Mouse (Mus musculus) hematopoietic stem cell, adult 5-6 weeks (primary cell): ENCODE measurements around the gene Pik3cd. TPM values are rescaled to one million over a fixed set of nuclear protein-coding genes. Genes with fewer than 3 reads are reported as not detected.
A peak's percentile ranks its signal among the peaks of the same experiment; 100 is the strongest.

ENCODE experiments used
- ATAC-seq, 2 experiments: fragments of 125-278 bp in 1 of 2; replicated peaks in 1 of 2; 2 replicates each; pipeline ENCODE4 v1.8.0; 2016 to 2017; ENCODE audit warnings: inconsistent platforms in 2 of 2, mild to moderate bottlenecking in 2 of 2, moderate number of reproducible peaks in 2 of 2, low read depth in 1 of 2, moderate TSS enrichment in 1 of 2; ENCODE audit not compliant: low FRiP score in 2 of 2, poor library complexity in 2 of 2, severe bottlenecking in 2 of 2, insufficient read depth in 1 of 2, low TSS enrichment in 1 of 2
- total RNA-seq: library from RNA; stranded (forward); fragments of 172-1452, 232-1000 nt; gene quantifications from 2 replicates; pipeline ENCODE4 v1.2.3, GENCODE M21; 2017

The Pik3cd gene
- total RNA-seq, 1 experiment from 2014 or later = 51.1 TPM

DNA sequence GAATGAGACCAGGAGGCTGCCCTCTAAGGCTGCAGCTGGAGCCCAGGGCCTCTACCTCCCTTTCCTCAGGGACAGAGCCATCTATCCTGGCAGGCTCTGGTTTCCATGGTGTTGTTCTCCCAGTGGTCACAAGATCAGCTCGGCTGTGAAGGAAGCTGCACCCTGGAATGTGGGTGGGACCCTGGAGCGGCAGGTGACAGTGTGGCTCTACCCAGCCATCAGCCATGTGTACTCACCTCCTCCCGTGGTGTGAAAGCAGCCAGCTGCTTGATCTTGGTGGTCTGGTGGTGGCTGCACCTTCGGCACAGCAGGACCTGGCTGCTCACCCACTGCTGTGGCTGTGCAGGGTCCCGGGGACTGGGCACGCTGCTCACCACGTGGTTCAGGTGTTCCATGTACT lies 28.5 kb upstream of the Pik3cd start:
- peak in 1 of 2 experiments; percentile 10; a peak in 1 of 4 replicates for ATAC-seq

DNA sequence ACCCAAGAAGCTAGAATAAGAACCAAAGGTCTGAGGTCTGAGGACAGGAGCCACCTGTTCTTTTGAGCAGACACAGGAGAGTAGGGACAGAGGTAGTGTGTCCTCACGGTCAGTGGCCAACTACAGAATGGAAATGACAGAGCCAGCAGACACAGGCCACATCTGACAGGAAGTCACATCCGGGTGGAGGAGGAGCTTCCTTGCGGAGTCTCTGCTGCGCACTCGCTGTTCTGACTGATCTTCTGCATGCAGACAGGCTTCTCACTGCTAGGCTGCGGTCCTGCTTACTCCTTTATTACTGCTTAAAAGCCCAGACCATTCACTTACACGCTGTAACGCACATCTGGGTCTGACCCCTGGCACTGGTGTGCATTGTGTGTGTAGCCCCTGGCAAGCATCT lies 26.4 kb upstream of the Pik3cd start:
- no peak for ATAC-seq

DNA sequence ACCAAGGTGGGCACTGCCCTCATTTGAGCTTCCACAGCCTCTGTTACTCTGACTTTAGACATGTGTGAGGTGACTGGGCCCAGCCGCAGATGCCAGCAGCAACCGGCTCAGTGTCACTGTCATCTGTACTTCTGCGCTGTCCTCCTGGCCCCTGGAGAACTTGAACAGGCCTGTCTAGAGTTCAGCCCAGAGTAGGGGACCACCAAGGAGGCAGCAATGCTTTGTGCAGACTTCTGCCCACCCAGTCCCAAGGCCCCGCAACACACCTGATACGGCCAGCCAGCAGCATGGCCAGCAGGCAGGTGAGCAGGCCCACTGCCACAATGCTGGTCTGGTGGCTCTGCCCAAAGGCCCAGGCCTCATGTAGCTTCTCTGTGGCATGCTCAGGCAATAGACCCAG lies 25.3 kb upstream of the Pik3cd start:
- no peak for ATAC-seq

DNA sequence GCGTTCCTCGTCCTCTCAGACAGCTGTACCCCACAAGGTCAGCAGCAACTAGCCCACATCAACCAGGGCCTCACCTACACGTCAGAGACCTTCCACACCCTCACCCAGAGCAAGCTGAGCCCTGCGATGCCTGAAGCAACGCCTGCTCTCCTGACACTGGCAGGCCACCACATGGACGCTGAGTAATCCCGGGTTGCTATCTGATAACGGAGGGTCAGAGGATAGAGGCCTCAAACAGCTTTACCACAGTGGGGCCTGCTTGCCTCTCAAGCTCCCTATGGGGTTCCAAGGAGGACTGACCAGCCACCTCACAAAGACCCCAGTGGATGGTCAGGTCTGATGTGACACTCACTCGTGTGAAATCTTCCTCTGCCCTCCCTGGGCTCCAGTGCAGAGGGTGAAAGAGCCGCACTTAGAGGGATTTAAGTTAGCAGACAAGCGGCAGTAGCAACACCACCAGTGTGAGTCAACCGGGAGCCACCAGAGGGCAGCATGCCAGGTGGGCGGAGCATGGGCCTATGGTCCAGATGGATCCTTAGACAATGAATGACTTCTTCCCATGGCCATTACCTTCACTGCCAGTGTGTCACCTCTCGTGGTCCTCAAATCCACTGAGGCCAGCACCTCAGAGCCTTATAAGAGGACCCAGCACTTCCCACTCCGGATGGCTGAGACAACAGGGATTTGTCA lies 23.4 kb upstream of the Pik3cd start:
- ATAC-seq = peak; percentile 34 to 47; a peak in 2 of 4 replicates

DNA sequence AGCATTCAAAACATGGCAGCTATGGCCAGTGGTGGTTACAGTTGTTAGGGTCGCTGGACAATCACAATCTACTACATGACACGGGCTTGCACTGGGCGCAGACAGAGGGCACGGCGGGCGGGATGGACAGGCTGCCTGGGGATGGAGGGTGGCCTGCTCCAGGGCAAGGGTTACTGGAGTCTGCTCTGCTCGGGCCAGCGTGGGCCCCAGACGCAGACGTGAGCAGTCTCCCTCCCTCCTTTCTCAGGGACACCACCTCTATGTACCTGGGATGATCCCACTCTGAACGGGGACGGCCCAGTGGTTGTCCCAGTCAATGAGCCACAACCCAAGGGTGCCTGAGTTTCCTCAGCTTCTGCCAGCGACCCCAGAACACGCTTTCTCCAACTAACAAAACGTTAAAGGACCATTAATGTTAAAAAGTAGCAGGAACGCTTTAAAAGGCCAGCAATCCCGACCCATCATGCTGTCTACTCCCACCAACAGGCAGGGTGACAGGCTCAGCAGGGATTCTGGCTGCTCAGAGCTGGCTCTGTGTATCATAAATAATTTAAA lies 22.6 kb upstream of the Pik3cd start:
- ATAC-seq = no peak

DNA sequence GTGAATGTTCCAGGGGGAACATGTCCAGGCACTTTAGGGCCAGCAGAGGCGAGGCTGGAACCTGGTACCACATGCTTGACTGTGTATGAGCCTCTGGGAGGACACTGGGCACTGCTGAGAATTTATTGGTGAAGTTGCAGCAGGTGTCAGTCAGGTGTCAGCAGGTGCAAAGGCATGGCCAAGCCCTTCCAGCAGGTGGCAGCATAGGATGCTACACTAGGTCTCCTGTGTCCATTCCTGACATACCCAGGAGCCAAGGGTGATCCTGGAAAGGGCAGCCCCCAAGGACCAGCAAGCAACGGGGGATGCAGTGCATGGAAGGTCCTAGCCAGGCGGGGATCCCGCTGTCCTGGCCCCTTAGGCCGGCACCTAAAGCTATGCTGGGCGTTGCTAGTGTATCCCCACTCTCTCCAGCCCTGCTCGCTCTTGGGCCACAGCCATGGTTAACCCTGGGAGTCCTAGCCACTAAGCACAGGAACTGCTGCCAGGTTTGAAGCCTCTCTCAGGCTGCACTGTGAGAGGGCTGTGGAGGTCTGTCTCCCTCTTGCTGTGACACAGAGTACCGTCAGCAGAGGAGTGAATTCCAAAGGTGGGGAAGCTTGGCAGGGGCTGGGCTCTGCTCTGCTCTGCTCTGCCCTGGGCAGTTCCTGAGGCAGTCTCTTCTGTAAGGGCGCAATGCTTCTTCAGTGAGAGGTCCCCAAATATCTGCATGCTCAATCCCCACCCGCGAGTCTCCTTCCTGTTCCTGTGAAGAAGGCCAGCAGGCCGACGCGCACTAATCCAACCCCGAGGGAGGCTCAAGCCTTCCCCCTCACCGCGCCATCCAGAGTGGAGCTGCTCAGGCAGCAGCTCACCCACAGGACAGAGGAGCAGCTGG lies 21.7 kb upstream of the Pik3cd start:
- ATAC-seq = no peak

DNA sequence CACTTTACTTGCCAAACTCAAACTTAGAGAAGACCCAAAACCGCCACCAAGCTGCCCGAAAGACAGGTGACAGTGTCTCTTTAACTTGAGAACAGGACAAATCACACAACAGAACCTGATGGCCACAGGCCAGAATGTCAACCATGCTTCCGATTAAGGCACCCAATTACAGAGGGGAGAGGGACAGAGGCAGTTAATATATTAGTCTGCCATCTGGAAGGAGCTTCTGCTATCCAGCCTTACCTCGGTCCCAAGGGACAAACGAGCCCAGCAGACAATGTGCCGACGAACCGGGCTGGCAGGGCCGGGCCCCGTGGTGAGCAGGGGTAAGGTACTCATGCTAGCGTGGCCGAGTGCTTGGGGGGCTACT lies 20.6 kb upstream of the Pik3cd start:
- no peak for ATAC-seq

DNA sequence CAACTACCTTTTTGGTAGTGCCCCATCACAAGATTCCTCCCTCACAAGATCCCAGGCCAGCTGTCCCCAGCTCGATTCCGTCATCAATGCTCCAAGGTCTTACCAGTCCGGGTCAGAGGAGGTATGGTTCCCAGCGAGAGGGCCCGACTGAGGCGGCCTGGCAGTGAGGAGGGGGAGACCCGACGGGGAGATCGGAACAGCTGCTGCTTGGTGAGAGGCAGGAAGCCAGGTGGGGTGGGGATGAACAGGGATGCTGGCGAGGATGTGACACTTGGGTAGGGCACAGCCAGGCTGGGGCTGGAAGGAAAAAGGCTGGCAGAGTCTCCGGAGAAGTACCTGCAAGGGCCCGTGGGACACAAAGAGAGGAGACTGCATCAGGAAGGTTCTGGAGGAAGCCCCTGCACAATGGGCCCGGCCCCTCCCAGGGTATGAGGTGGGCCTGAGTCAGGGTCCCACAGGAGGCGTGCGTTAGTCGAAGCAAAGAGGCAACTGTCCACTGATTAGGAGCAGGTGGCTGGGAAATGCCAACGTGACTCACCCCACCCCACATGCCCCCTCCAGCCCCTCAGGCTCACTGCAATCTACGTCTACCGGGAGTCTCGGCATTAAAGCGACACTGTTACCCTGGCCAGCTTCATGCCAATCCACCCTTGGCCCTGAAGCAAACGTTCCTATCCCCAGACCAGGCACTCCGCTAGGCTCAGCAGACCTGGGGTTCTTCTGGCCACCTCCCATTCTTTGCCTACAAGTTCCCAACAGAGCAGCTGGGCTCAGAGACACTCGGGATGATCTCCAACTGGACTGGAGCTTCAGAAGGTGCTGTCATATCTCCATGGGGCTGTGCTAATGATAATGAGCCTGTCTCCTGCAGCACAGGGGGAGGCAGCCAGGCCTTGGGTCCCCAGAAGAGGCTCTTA lies 20.0 kb upstream of the Pik3cd start:
- ATAC-seq = no peak

DNA sequence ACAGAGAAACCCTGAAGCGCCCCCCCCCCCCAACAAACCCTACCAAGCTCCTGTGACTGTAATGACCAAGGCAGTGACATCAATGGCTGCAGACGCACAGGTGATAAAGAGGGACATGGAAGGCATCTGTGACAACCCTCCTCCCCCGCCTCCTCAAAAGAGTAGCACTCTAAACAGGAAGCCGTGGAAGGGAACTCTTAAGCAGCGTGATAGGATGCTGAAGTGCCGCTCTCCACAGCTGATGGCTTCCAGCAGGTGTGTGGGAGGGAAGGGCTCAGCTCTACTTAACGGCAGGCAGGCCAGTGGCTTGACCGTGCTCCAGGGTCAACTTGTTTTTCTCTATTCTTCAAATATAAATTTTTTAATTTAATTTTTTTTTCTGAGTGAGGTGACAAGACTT lies 18.8 kb upstream of the Pik3cd start:
- no peak for ATAC-seq

DNA sequence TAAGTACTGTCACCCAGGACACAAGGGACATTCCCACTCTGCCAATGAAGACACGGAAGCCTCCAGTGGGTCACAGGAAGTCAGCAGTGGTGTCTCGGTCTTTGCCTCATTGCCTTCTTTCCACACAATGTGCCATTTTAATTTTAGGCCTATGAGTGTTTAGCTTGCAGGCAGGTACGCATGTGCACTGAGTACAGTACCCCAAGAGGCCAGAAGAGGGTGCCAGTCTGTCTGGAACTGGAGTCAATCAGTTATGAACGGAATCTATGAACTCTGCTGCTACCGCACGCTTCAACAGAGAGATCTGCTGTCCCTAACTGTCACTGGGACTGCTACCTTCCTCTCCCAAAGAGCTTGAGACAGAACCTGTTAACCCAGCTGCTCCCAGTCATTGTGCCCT lies 17.3 kb upstream of the Pik3cd start:
- ATAC-seq = 0 out of 4 replicates have a peak, but pooled peaks of 1 of the 2 experiments have one; percentile 18

DNA sequence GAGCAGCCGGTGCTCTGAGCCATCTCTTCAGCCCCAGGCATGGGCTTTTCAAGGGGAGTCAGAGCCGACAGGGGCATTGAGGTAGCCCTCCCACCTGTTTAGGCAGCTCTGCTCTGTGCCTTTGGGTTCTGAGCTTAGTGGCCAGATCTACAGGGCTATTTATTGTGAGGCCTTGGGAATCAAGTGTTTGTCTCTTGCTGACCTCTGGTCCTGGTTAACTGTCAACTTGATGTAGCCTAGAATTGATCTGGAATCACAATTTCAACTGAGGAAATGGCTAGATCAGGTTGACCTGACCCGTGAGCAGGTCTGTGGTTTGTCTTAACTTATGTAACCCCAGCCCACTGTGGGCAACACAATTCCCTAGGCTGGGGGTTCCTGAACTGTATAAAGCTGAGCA lies 12.2 kb upstream of the Pik3cd start:
- no peak for ATAC-seq

DNA sequence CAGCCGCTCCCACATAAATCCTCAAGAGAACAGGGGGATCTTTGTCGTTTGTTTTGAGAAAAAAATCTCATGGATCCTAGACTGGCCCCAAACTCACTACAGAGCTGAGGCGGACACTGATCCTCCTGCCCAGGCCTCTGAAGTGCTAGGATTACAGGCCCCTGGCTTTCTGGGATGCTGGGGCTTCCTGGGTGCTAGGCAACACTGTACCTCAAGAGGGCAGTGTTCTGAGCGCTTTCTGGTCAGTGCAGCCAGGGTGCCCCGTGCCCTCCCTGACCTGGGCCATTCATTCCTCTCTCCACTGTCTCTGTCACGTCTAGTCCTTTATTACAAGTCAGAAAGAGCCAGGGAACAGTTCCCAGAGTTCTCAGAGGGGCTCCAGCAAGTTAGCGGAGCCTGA lies 9.6 kb upstream of the Pik3cd start:
- ATAC-seq = peak in 1 of 2 experiments; percentile 53; a peak in 2 of 4 replicates

DNA sequence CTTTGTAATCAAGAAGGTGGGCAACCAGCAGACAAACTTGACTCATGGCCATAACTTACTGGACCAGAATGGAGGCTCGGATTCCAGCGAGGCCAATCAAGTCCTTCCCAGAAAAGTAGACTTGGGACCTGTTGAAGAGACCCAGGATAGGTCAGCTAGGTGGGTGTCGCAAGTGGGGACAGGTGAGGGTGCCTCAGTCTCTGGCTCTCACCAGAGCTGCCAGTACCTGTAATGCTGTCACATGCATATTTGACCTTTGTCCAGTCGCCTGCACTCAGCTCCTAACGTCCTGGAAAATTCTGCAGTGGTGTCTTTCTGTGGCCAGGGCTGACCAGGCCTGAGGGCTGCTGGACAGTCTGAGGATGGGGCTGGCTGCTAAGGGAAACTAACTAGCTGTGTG lies 9.1 kb upstream of the Pik3cd start:
- no peak for ATAC-seq

DNA sequence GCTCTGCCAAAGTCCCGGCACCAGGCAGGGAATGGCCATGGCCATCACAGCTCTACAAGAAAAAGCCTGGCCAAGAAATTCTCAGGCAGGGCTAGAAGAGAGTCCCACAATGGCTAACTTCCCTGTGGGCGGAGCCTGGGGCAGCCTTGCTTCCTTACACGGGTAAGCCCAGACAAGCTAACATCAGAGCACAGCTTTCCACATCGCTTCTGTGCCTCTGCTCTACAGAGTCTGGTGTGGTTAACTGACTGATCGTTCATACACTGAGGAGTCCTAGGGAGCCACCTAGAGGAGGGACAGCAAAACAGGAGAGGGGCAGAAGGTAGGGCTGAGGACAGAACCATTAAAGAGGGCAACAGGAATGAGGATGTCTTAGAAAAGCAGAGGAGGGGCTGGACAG lies 8.1 kb upstream of the Pik3cd start:
- peak; percentile 100 for ATAC-seq

DNA sequence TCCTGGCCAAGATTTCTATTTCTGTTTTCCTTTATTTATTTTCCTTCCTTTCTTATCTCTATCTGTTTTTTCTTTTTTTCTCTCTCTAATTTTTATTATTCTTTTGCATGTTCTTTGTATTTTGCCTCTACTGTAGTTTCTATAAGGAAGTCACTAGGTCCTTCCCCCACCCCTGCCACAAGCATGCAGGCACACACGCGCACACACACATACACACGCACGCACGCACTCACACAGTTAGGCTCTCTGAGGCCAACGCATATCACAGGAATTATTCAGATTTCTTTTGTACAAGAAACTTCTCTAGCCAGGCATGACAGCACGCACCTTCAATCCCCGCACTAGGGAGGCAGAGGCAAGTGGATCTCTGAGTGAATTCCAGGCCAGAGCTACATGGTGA lies 3.6 kb upstream of the Pik3cd start:
- ATAC-seq = no peak

DNA sequence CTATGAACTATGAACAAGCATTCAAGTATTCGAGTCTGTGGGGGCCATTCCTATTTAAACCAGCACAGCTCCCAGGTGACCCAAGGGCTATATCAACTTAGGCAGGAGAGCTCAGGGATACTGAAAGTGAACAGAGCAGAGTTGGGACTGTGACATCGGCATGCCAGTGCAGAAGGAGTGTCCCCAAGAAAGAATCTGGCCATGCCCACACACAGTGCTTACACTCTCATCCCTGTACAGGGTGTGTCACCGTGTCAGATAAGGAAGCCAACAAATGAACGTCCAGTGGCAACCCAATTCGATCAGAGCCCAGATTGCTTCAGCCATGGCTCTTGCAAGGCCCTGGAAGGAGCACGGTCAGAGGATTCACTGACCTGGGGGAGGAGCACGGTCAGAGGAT lies 2.9 kb upstream of the Pik3cd start:
- ATAC-seq = no peak

DNA sequence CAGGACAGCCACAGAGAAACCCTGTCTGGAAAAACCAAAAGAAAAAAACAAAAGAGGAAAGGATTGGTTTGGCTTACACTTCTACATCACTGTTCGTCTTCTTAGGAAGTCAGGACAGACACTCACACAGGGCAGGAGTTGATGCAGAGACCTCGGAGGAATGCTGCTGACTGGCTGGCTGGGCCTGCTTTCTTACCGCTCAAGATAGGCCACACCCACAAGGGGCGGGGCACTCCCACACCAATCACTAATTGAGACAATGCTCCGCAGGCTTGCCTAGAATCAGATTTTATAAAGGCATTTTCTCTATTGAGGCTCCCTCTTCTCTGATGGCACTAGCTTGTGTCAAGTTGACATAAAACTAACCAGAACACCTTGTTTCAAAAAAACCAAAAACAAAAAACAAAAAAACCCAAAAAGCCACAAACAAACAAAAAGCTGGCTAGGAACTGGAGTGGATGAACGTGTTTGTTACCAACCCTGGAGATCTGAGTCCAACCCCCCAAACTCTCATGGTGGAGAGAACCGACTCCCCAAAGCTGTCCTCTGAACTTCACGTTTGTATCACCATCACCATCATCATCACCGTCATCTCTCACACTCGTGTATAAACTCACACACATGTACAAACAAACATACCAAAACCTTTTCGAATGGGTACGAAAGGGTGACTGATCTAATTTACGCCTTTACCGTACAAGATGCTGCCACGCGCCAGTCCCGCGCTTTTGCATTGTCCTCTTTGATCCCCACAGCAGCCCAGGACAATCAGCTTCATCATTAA lies 753 bp downstream of the Pik3cd start:
- peak; percentile 21 to 34; a peak in 3 of 4 replicates for ATAC-seq
